Mouse (Mus musculus) CH12.LX (cell line): Measurements from ENCODE around the gene Atp6v1g2. TPM values are rescaled to one million over a fixed set of nuclear protein-coding genes. Genes with fewer than 3 reads are reported as not detected.
"Not testable (repeated sequence)": the region's sequence is repeated elsewhere in the genome, so short reads cannot be mapped to it uniquely, and the experiment has no call there.

Experiments
- DNase-seq: peaks from one replicate; pipeline ENCODE4 v3.0.0-alpha.2; 2013; ENCODE audit errors: extremely low read depth
- H3K27ac ChIP-seq: 2 replicates; pipeline ENCODE4 v1.5.1; 2012; ENCODE audit warnings: low read depth, mild to moderate bottlenecking, control low read depth, moderate library complexity; ENCODE audit not compliant: insufficient read depth
- H3K27me3 ChIP-seq: replicated peaks from 2 replicates; pipeline ENCODE3; 2012; ENCODE audit warnings: inconsistent platforms
- H3K36me3 ChIP-seq, 2 experiments: replicated peaks in 1 of 2; 2 replicates each; pipeline versions ENCODE3 to v1.6.1; 2012; ENCODE audit warnings: inconsistent platforms in 1 of 2, low read length in 1 of 2, mild to moderate bottlenecking in 1 of 2, mixed read lengths in 1 of 2, moderate library complexity in 1 of 2; ENCODE audit not compliant: control insufficient read depth in 1 of 2, insufficient read depth in 1 of 2
- H3K4me1 ChIP-seq, 2 experiments: 2 replicates each; pipeline ENCODE4 v1.6.1; 2012; ENCODE audit warnings: inconsistent platforms in 1 of 2, moderate library complexity in 1 of 2; ENCODE audit not compliant: insufficient read depth in 2 of 2, control insufficient read depth in 1 of 2
- H3K4me2 ChIP-seq: 2 replicates; pipeline ENCODE4 v1.6.1; 2012; ENCODE audit warnings: low read depth, mild to moderate bottlenecking, control low read depth; ENCODE audit not compliant: poor library complexity, insufficient read depth, severe bottlenecking
- H3K4me3 ChIP-seq, 3 experiments: fragments of 150-350 bp in 1 of 3; sonication (generic) in 1 of 3; replicated peaks in 1 of 3; 2 replicates each; pipeline versions ENCODE3 to v1.5.1; 2011 to 2012; ENCODE audit warnings: low read depth in 2 of 3, low read length in 2 of 3, mild to moderate bottlenecking in 2 of 3, moderate library complexity in 2 of 3, control low read depth in 1 of 3, improper control_type of control experiment in 1 of 3, inconsistent platforms in 1 of 3, mixed read lengths in 1 of 3; ENCODE audit not compliant: poor library complexity in 1 of 3
- H3K79me2 ChIP-seq: replicated peaks from 2 replicates; pipeline ENCODE4 v1.6.1; 2012; ENCODE audit warnings: mild to moderate bottlenecking, moderate library complexity; ENCODE audit not compliant: control insufficient read depth, poor library complexity, insufficient read depth, severe bottlenecking; ENCODE audit errors: extremely low read depth
- H3K9ac ChIP-seq: 2 replicates; pipeline ENCODE4 v1.6.1; 2012; ENCODE audit warnings: low read depth, mild to moderate bottlenecking, control low read depth, moderate library complexity; ENCODE audit not compliant: insufficient read depth
- H3K9me3 ChIP-seq: replicated peaks from 2 replicates; pipeline ENCODE3; 2012; ENCODE audit warnings: low read length, inconsistent platforms, mixed read lengths
- BHLHE40 ChIP-seq: IDR thresholded peaks from 2 replicates; pipeline ENCODE4 v1.6.1; 2011; ENCODE audit warnings: mild to moderate bottlenecking, low read depth, low read length, improper control_type of control experiment
- CHD1 ChIP-seq: IDR thresholded peaks from 2 replicates; pipeline ENCODE4 v1.6.1; 2012; ENCODE audit warnings: low read depth, low read length, improper control_type of control experiment, inconsistent platforms
- CHD2 ChIP-seq: IDR thresholded peaks from 2 replicates; pipeline ENCODE4 v1.6.1; 2011; ENCODE audit warnings: low read length, improper control_type of control experiment
- CTCF ChIP-seq, 2 experiments: IDR thresholded peaks in 1 of 2; conservative IDR thresholded peaks in 1 of 2; 2 replicates each; pipeline ENCODE4 v1.5.1; 2011 to 2012; ENCODE audit warnings: low read depth in 2 of 2, low read length in 2 of 2, improper control_type of control experiment in 1 of 2, inconsistent platforms in 1 of 2, mild to moderate bottlenecking in 1 of 2, moderate library complexity in 1 of 2
- E2F4 ChIP-seq: IDR thresholded peaks from 2 replicates; pipeline ENCODE4 v1.6.1; 2011; ENCODE audit warnings: low read depth, low read length, improper control_type of control experiment; ENCODE audit not compliant: insufficient replicate concordance
- EP300 ChIP-seq: IDR thresholded peaks from 2 replicates; pipeline ENCODE4 v1.6.1; 2011; ENCODE audit warnings: low read length, improper control_type of control experiment
- ETS1 ChIP-seq: conservative IDR thresholded peaks from 2 replicates; pipeline ENCODE4 v1.6.1; 2012; ENCODE audit warnings: low read depth, mild to moderate bottlenecking, inconsistent platforms, low read length, improper control_type of control experiment, moderate library complexity
- GABPA ChIP-seq: IDR thresholded peaks from 2 replicates; pipeline ENCODE4 v1.6.1; 2012; ENCODE audit warnings: low read depth, low read length, improper control_type of control experiment, inconsistent platforms; ENCODE audit not compliant: insufficient replicate concordance
- HCFC1 ChIP-seq: IDR thresholded peaks from 2 replicates; pipeline ENCODE4 v1.6.1; 2012; ENCODE audit warnings: low read depth, mild to moderate bottlenecking, inconsistent platforms, low read length, improper control_type of control experiment
- IRF4 ChIP-seq: IDR thresholded peaks from 2 replicates; pipeline ENCODE4 v1.6.1; 2014; ENCODE audit warnings: low read depth, mild to moderate bottlenecking, inconsistent platforms, low read length, improper control_type of control experiment
- JUND ChIP-seq: conservative IDR thresholded peaks from 2 replicates; pipeline ENCODE4 v1.6.1; 2011; ENCODE audit warnings: low read depth, low read length, improper control_type of control experiment
- KAT2A ChIP-seq: IDR thresholded peaks from 2 replicates; pipeline ENCODE4 v1.6.1; 2012; ENCODE audit warnings: low read length, improper control_type of control experiment, inconsistent platforms; ENCODE audit not compliant: insufficient replicate concordance
- MAFK ChIP-seq: IDR thresholded peaks from 2 replicates; pipeline ENCODE4 v1.6.1; 2011; ENCODE audit warnings: low read length, improper control_type of control experiment; ENCODE audit not compliant: insufficient replicate concordance
- MAX ChIP-seq: IDR thresholded peaks from 2 replicates; pipeline ENCODE4 v1.6.1; 2011; ENCODE audit warnings: low read length, improper control_type of control experiment
- MAZ ChIP-seq: IDR thresholded peaks from 2 replicates; pipeline ENCODE4 v1.6.1; 2012; ENCODE audit warnings: low read depth, mild to moderate bottlenecking, inconsistent platforms, low read length, improper control_type of control experiment, moderate library complexity
- MYC ChIP-seq: IDR thresholded peaks from 2 replicates; pipeline ENCODE4 v1.6.1; 2011; ENCODE audit warnings: low read depth, mild to moderate bottlenecking, improper control_type of control experiment, low read length
- NELFE ChIP-seq: IDR thresholded peaks from 2 replicates; pipeline ENCODE4 v1.6.1; 2011; ENCODE audit warnings: low read depth, low read length, improper control_type of control experiment
- NRF1 ChIP-seq: IDR thresholded peaks from 2 replicates; pipeline ENCODE4 v1.6.1; 2014; ENCODE audit warnings: low read depth, mild to moderate bottlenecking, inconsistent platforms, low read length, improper control_type of control experiment, moderate library complexity
- PAX5 ChIP-seq: IDR thresholded peaks from 2 replicates; pipeline ENCODE4 v1.6.1; 2012; ENCODE audit warnings: low read length, inconsistent platforms, mixed read lengths
- POLR2A ChIP-seq: IDR thresholded peaks from 2 replicates; pipeline ENCODE4 v1.6.1; 2011; ENCODE audit warnings: low read depth, mild to moderate bottlenecking, improper control_type of control experiment, low read length
- RAD21 ChIP-seq: IDR thresholded peaks from 2 replicates; pipeline ENCODE4 v1.6.1; 2011; ENCODE audit warnings: low read depth, mild to moderate bottlenecking, low read length, improper control_type of control experiment, moderate library complexity
- RCOR1 ChIP-seq: conservative IDR thresholded peaks from 2 replicates; pipeline ENCODE4 v1.6.1; 2012; ENCODE audit warnings: low read depth, mild to moderate bottlenecking, inconsistent platforms, low read length, improper control_type of control experiment
- UBTF ChIP-seq: IDR thresholded peaks from 2 replicates; pipeline ENCODE4 v1.6.1; 2012; ENCODE audit warnings: low read depth, mild to moderate bottlenecking, inconsistent platforms, low read length, improper control_type of control experiment, moderate library complexity
- USF1 ChIP-seq: IDR thresholded peaks from 2 replicates; pipeline ENCODE4 v1.6.1; 2014; ENCODE audit warnings: low read depth, mild to moderate bottlenecking, inconsistent platforms, low read length, improper control_type of control experiment
- ZKSCAN1 ChIP-seq: IDR thresholded peaks from 2 replicates; pipeline ENCODE4 v1.6.1; 2012; ENCODE audit warnings: low read depth, inconsistent platforms, low read length, improper control_type of control experiment, borderline replicate concordance
- ZNF384 ChIP-seq: IDR thresholded peaks from 2 replicates; pipeline ENCODE4 v1.6.1; 2012; ENCODE audit warnings: low read depth, low read length, improper control_type of control experiment, inconsistent platforms
- dilution Hi-C: fragments of 300-500 bp; cut with MboI; formaldehyde crosslinking; loops from 2 replicates; pipeline ENCODE4 v1.14.3; 2020; ENCODE audit warnings: low sequenced_read_pairs; ENCODE audit not compliant: extremely low pct_unique_long_range_greater_than_20kb, extremely low pct_ligation_motif_present
- in situ Hi-C: fragments of 300-500 bp; cut with MboI; formaldehyde crosslinking; loops from 3 replicates; pipeline ENCODE4 v1.14.3; 2019; ENCODE audit warnings: low sequenced_read_pairs, low pct_ligation_motif_present, low pct_unique_long_range_greater_than_20kb, mixed read lengths
- polyA plus RNA-seq: library from polyadenylated mRNA; unstranded; fragments of >175 nt; gene quantifications from 2 replicates; pipeline ENCODE4 v1.2.1, GENCODE M21; 2012; ENCODE audit warnings: low read depth; ENCODE audit not compliant: insufficient read length
- total RNA-seq, 2 experiments: library from RNA; depleted of rRNA; stranded (reverse); fragments of 300-350 nt in 1 of 2; fragments of >200 nt in 1 of 2; gene quantifications; 2 replicates each; pipeline ENCODE4 v1.2.3; 2012 to 2014

Gene Atp6v1g2
- total and polyA plus RNA-seq, 3 experiments, result 0.23 to 1.4 (median 0.76) TPM

DNA sequence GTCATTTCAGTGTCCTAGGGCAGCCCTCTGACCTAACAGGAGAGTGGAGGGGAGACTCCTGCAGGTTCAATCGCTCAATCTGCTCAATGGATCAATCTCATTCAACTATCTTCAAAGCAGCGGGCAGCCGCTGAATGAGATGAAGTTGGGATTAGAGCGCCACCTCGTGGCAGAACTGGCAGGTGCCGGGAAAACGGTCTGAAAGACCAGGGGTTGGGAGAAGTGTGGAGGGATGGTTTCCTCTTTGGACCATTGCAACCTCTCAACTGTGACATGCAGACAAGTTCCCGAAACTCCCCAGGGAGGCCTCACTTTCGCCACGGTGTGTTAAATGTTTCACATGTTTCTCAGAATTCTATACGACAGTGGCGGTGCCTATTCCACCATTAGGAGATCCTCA is 1.4 kb upstream of the Atp6v1g2 start (continued):
- TF ChIP-seq CHD1, result no peak
- no peak for TF ChIP-seq RCOR1
- TF ChIP-seq BHLHE40, result no peak
- TF ChIP-seq ZNF384, result no peak
- TF ChIP-seq UBTF, result no peak
- TF ChIP-seq CTCF (conservative IDR thresholded peaks at IDR 0.05 in 1 of 2, IDR thresholded peaks at IDR 0.05 in 1 of 2; ENCODE audit: low read depth in 2 of 2, low read length in 2 of 2), result peak; percentile 80 to 94
- no peak for TF ChIP-seq KAT2A
- no peak for TF ChIP-seq GABPA
- TF ChIP-seq RAD21, result peak; percentile 88
- 0 out of 2 replicates have a peak, but pooled peaks have one; percentile 17 for TF ChIP-seq MAZ
- no peak for TF ChIP-seq HCFC1
- TF ChIP-seq CHD2, result peak; percentile 47; the same call in 1 of the 2 replicates
- TF ChIP-seq NRF1, result 0 out of 2 replicates have a peak, but pooled peaks have one; percentile 22
- TF ChIP-seq ZKSCAN1, result no peak
- peak; percentile 49 for TF ChIP-seq IRF4
- no peak for TF ChIP-seq JUND
- TF ChIP-seq MYC, result peak; percentile 65; the same call in 1 of the 2 replicates
- no peak for TF ChIP-seq PAX5
- no peak for TF ChIP-seq ETS1
- TF ChIP-seq MAFK, result no peak

DNA sequence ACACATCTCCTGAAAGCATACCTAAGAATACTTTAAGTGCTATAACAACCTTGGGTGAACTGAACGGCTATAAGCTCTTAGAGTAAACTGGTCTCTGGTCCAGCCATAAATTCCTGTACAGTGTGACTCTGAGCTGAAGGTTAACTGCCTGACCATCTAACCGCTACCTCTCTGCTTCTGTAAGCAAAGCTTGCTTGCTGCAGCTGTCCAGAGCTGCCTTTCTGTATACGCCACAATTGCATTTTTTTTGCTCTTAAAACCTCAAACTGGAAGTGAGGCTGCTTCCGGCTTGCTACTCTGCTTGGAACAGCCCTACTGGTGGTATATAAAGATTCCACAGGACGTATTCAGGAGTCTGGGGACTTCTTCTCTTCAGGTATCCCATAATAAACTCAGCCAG is 801 bp upstream of the Atp6v1g2 start:
- H3K4me1 ChIP-seq, result peaks cover 17 to 62% of the 10 kb centered on the region in 2 experiments
- dilution Hi-C loops, result no loop called here
- TF ChIP-seq CHD1 (no peak), USF1 (no peak), MAFK (no peak), ZNF384 (no peak), EP300 (no peak), GABPA (no peak), E2F4 (no peak), KAT2A (no peak), MAX (no peak), MAZ (no peak), NELFE (no peak), HCFC1 (no peak), POLR2A (no peak)
- TF ChIP-seq, all 38 proteins: peak for 0
- Histone ChIP-seq H3K4me2 (0 out of 2 replicates have a peak overlapping the region, but pooled peaks have one; percentile 2), H3K9me3 (no peaks in the 10 kb centered on the region), H3K36me3 (peaks cover 32 to 58% of the 10 kb centered on the region in 2 experiments), H3K79me2 (peaks cover 31% of the 10 kb centered on the region), H3K9ac (no peak overlapping the region), H3K27me3 (no peaks in the 10 kb centered on the region), H3K4me3 (peak overlapping the region in 1 of 3 experiments; percentile 18), H3K27ac (peak overlapping the region; percentile 31)
- DNase-seq, result no peak
- in situ Hi-C loops, result loop anchor here (5.0 to 10.0 kb wide), 3 partner anchors 60 to 218 kb away; partner anchors contain the start of genes Ly6g5b and Vwa7

DNA sequence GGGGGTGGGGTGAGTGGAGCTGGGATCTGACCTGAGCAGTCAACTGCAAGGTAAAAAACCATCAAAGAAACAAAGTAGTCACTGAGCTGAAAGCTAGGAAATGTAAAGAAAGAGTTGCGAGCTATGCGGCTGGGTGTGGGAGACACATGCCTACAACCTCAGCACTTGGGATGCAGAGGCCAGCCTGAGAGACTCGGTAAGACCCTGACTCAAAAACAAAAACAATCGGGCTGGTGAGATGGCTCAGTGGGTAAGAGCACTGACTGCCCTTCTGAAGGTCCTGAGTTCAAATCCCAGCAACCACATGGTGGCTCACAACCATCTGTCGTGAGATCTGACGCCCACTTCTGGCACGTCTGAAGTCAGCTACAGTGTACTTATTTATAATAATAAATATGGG is 630 bp downstream of the Atp6v1g2 start:
- H3K27ac ChIP-seq, DNase-seq, H3K27me3 ChIP-seq, H3K9me3 ChIP-seq, dilution Hi-C loops: not testable (repeated sequence)
- in situ Hi-C loops, result loop anchor here (5.0 to 10.0 kb wide), 3 partner anchors 62 to 219 kb away; partner anchors contain the start of genes Ly6g5b and Vwa7
- H3K36me3 ChIP-seq, result peaks cover 19 to 50% of the 10 kb centered on the region in 2 experiments
- peaks cover 17 to 56% of the 10 kb centered on the region in 2 experiments for H3K4me1 ChIP-seq
- peak overlapping the region; percentile 57; the same call in 1 of the 2 replicates for H3K4me2 ChIP-seq
- peak overlapping the region in 1 of 3 experiments; percentile 86 for H3K4me3 ChIP-seq
- peak overlapping the region; percentile 99 for H3K9ac ChIP-seq
- H3K79me2 ChIP-seq, result peaks cover 31% of the 10 kb centered on the region
